15 mouse cellular contexts compared by ENCODE assay signal in the genomic region with DNA sequence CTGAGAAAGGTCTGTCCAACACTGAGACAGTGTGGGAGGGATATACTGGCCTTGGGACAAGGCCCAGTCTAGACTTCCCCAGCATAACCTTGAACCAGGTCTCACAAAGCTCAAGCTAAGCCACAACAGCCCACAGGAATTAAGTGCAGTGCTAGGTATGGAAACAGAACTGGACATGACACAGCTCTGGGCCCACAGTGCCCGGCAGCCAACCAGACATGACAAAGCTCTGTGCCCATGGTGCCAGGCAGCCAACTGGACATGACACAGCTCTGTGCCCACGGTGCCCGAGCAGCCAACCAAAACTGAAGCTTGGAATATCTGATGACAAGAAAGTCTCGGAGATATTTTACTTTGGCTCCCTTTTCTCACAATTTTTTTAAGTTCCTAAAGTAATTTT. TPM values are rescaled to one million over a fixed set of nuclear protein-coding genes. Genes with fewer than 3 reads are reported as not detected.
A peak's percentile ranks its signal among the peaks of the same experiment; 100 is the strongest.
DNase-seq lines count a peak whose midpoint lies in the region.
"Had no signal": no experiment of that assay in that cellular context is flagged by ENCODE, and none has a peak within 500 bp of the region (broad histone marks: within the 10 kb centered on the region; RNA-seq: fewer than 3 reads in every experiment).

No protein-coding gene starts in this region.

- DNase-seq in adrenal gland, postnatal 25 days = peak; percentile 5
- DNase-seq in adrenal gland, postnatal 10 days = no peak
- peak; percentile 26 to 58 for DNase-seq in cerebellum, postnatal 25 days
- DNase-seq in cerebellum, adult 11 months = no peak
- DNase-seq in gastrocnemius, postnatal 25 days = peak; percentile 14
- no peak for DNase-seq in gastrocnemius, postnatal 36 days
- peak; percentile 40 for DNase-seq in testis, postnatal 10 days (ENCODE audit: low spot score)
- no peak for DNase-seq in testis, postnatal 14 days (ENCODE audit: low spot score)
- DNase-seq: embryo, embryonic 11 days; heart, postnatal 10 days; heart, postnatal 4 days; kidney, adult 8-10 months had no signal

- intact Hi-C loops in gastrocnemius, postnatal 36 days (cut with DNase I) = no loop called here

RNA-seq across cellular contexts. Expression of a gene that starts 52.8 kb away (rescaled TPM):
- total RNA-seq in adrenal gland, postnatal 25 days (2021) = 3.7 and 5.6 TPM in 2 replicates
- total RNA-seq in adrenal gland, postnatal 10 days (2021) = 1 to 10 TPM; 4.5 to 5.2 TPM
- 1 to 10 TPM in 1 of 2 experiments, under 1 TPM in 1; 0.92 to 1.1 TPM for total RNA-seq in gastrocnemius, postnatal 25 days (2021)
- total RNA-seq in gastrocnemius, postnatal 36 days (2021) = under 1 TPM; 0.54 to 0.86 TPM
- total RNA-seq: common myeloid progenitor, adult 5-6 weeks; granulocyte monocyte progenitor cell, adult 5-6 weeks; MEL had no signal

Comparison
In these comparisons a context has a peak if more than half of its experiments do, and no peak if none do; other contexts are left out.
1. DNase-seq: peak in adrenal gland, postnatal 25 days (single experiment), cerebellum, postnatal 25 days (2 of 2), gastrocnemius, postnatal 25 days (single experiment) and testis, postnatal 10 days (single experiment); none in adrenal gland, postnatal 10 days (single experiment), cerebellum, adult 11 months (single experiment), gastrocnemius, postnatal 36 days (0 of 2) and testis, postnatal 14 days (single experiment).